Mouse (Mus musculus): ENCODE measurements at regions not wholly inside any gene's neighbourhood (a gene's known extent, or its start where the extent isn't known, plus 50 kb on each side); places are given as distances from the start of the nearest gene placed in this dataset.

DNA sequence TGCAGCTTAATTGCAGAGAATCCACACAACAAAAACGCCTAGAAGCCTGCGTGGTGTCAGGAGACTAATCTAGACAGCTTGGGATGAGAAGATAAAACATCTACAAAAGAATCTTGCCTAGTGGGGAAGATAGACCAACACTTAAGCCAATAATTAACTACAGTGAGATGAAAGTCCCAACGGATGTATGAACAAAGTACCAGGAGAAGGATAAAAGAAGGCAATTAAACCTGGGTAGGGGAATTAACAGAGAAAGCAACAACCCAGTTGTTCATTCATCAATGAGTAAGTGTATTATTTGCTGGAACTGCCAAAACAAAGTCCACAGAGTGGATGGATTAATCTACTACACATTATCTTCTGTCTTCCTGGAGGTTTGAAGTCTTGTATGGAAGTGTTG lies 99.8 kb downstream of the Olfm4 start:
- no peak for DNase-seq

DNA sequence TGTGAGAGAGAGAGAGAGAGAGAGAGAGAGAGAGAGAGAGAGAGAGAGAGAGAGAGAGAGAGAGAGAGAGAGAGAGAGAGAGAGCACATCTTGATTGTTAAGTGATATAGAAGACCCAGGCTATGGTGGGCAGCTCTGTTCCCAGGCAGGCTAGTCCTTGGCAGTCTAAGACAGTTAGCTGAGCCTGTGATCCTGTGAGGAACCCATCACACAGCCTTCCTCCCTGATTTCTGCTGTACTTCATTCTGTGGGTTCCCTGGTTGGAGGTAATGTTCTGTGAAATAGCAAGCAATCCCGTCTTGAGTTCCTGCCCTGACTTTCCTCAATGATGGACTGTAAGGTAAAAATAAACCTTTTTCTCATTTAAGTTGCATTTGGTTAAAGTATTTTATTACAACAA lies 113.4 kb downstream of the Olfm4 start:
- DNase-seq, result no peak

DNA sequence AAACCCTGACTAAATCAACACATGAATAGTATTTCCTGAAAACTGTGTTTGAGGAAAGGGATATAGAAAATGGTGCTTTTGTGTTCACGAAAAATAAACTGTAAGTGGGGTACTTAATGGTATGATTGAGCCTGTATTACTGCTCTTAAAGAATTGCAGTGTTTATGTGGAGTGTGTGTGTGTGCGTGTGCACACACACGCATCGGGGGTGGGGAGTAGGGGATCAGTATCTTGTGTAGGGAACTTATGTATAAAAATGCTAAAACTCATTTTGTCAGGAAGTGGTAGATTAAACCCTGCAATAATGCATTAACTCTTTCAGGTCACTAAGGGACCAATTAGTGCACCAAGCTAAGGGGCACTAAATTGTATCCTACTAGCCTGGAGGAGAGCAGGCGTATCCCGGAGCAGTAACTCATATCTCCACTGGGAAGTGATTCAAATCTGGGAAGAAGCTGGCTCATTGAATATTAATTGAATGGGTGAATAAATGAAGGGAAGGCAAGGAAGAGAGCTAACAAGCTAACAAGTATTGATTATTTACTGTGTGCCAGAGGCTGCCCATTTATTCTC lies 129.3 kb downstream of the Olfm4 start:
- no peak for DNase-seq

DNA sequence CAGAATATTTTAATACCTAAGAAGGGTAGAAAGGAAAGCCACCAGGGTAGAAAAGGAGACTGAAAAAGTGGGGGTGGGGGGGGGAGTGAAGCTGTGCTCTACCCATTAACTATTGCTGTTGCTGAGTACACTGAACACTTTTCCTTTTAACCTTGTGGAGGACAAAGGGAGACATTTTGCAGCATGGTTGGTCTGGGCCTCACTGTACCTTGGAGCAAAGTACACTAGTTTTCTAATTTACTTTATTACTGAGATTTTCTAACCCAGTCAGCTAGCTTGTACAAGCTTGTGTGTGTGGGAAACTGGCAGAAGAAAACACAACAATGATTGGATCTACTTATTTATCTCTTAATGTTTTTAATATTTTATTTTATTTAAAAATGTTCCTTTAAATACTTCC lies 130.4 kb downstream of the Olfm4 start:
- no peak for DNase-seq

DNA sequence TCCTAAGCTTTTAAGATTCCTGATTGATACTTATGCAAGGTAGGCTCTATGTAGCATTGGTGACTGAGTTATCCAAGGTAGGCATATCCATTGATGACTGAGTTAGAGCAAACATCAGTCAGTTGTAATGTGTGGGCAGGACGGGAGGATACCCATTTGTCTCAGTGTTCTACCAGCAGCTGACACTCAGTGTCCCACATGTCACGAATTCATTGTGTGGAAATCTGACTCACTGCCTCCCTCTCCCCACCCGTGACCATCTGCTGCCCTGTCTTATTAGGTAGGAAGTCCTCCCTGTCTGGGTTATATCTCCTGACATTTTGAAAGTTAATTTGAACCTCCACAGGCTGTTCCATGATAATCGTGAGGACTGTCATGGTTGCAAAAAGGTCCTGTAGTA lies 141.3 kb downstream of the Olfm4 start:
- no peak for DNase-seq

DNA sequence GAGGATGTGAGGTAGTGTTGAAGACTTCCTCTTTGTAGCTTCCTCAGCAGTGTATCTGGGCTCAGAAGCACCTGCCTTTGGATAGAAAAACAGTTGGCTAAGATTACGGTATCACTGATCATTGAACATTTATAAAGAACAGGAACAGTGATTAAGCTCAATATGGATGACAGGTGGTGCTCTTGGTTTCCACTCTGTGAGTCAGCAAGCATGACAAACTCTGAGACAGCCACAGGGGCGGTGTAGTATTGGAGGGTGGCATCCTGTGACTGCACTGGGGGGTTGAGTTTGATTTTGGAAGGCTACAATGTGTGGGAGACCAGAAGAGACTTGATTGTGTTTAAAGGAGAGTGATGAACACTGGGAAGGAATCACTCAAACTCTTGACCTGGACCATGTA lies 144.3 kb downstream of the Olfm4 start:
- DNase-seq, result no peak

DNA sequence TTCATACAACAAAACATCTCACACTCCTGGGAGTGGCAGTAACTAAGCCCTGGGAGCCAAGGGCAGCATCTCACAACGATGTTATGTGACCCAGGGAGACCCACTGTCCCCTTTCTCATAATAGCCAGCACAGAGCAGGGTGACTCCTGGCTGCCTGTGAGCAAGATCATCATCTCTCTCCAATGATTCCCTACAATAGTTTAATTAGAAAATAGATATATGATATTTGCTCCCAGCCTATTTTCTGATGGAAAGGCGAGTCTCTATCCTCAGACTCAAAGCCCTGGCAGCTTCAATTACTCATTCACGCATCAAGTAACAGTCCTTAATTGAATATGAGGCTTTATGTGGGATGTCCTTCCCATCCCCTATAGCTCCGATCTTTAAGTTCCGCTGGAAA lies 153.7 kb downstream of the Olfm4 start:
- no peak for DNase-seq

DNA sequence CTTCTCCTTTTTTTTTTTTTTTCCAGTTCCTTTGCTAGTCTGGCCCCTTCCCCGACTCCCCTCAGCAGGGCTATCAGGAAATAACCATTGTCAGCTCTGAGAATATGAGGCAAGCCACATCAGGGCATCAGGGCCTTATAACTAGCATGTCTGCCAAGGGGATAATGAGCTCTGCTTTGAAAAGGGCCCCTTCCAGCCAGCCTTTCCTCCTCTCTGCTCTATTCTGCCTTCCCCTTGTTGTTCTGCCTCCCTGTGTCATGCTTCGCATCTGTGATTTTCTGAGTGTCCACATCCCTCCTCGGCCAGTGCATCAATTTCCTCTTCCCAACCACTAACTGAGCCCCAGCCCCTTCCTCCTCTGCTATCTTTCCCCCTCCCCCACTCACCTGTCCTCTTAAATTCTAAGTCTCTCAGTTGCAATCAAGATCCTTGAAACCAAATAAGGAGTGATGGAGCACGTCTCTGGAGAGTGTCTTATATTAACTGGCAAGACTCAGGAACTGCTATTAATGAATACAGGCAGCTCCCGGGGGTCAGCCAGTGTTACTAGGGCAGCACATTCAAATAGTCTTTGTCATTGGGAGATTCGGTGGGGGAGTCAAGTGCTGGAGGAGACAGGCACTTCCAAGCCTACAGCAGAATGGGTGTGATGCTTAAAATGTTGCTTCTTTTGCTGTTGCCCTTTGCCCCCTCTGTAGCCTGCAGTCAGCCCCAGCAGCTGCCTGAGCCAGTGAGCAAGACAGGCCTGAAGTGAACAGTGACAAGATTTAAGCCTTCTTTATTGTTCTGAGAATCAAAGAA lies 155.3 kb downstream of the Olfm4 start:
- no peak for DNase-seq

DNA sequence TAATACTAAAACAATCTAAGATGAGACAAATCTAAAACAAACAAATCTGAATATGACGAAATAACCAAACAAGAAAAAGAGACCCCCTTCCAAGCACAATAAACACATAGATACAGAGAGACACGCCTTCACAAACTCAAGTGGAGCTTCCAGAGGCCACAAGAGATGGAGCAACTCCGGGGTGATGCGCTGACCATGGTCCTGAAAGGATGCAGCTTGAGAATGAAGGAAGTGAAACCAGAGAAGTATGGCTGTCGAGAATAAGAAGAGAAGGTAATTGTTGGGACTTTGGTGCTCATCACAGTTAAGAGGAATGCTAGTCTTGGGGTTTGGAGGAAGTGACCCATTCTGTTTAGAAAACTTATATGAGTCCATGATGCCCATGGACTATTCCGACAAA lies 173.1 kb downstream of the Olfm4 start:
- DNase-seq, result peak; percentile 2

DNA sequence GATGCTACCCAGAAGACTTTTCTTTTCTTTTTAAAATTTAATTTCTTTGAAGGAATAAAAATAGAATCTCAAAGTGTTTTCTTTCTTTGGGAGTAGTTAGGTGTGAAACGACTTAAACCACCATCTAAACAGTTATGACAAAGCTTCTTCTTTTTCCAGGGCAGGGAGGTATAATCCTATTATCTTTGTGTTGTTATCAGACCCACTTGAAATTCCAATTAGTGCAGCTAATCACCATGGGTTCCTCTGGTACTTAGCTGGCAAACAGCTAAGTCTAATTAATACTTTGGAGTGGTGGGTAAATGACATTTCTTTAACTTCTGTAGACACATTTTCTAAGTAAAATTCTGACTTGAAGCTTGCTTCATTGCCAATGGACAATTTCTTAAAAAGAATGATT lies 185.3 kb downstream of the Olfm4 start:
- DNase-seq, result no peak

DNA sequence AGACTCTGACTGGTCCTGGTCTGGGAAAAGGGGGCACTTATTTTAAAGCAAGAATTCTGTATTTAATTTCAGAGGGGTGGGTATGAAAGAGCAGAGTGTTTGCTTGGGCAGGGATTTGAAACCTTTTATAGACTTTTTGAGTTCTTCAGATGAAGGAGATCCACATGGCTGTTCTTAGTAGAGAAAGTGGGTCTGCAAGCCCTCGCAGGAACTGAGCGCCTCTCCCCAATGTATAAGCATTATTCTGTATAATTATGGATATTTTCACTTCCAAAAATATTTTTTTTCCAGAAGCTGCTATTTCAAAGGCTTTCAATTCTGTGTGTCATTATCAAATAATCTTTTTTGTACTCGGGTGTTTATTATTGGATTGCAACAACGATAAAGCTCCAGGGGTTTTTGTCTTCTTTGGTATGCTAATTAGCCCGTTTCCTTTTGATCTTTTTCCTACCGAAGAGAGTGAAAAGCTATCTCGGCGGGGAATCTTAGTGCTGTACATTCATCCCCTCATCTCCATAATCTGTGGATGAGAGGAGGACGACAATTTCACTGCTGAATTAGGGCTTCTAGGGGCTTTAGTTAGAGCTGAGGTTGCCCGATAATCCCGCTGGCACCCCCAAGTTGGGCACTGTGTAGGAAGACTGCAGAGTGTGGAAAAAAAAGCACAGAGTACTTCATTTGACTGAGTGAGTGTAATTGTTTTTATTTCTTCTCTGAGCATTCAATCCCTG lies 186.7 kb downstream of the Olfm4 start:
- no peak for DNase-seq

DNA sequence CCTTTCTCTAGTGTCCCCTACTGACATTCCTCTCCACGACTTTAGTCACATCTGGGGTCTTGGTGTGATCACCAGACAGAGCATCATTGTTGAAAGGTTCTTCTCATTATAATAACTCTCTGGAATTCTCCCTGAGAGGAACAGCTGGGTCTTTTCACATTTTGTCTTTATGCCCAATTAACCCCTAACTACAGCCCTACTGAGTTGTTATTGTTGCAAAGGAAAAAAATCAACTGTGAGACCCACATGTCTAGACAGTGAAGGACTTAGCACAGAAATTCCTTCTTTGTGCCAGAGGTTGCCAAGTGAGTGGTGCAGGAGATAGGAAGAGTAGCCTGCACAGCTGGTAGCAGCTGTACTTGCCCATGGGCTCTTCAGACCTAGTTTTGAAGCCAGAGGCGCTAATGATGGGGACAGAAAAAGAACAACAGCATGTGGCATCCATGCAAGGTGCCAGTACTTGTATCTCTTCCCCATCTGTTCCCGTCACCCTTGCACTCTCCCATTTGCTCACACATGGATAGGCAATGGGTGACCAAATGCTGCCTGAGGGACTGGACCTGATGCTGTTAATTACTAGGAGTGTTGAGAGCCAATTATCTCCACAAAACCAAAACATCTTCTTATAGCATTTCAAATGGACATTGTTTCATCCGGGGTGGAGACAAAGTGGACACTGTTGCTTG lies 189.1 kb downstream of the Olfm4 start:
- no peak for DNase-seq

DNA sequence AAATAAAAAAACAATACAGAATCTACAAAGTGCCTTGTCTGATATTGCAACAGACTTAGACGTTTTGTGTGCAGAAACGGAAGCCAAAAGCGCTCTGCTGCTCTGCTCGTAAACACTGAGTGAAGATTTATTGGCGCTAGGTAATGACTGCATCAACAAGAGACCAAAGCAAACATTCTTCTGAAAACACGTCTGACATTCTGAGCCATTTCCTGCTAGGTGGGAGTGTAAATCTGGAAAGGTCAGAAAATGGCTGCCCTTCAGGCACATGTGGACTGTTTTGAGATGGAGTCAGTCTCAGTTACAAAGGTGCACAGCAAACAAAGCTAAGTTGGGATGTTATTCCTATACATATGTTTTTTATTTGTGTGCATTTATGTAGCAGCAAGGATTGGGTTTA lies 192.6 kb downstream of the Olfm4 start:
- no peak for DNase-seq

DNA sequence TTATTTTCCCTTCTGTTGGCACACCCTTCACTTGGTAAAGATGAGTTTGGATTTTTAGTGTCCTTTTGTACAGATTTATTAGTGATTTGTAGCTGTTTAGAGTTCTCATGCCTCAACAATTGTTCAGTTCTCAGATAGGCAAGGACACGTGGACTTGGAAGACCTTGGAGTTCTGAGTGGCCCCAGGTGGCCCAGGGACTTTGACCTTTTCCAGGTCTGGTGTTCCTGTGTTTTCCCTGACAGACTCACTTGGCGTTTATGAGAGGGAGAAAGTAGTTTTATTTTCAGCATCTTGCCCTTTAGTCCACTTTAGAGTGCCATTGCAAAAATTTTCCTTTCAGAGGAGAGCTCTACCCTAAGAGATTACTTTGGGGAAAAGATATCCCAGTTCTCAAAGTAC lies 211.2 kb downstream of the Olfm4 start:
- DNase-seq, result no peak

DNA sequence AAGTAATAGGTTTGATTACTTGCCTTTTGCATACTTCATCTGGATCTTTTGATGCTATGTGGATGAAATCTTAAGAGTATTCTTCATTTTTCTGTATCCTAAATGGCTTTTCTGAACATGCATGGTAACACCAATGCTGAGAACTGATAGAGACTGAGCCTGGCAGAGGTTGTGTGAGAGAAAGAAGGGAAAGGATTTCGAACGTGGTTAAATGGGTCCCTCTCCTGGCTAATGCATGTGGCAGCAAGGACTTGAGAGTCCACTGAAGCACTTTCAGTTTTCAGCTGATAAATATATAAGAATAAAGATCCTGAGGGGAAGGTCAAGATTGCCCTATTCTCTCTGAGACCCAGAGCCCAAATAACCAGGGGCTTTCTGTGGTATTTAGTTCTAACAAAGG lies 229.0 kb downstream of the Olfm4 start:
- no peak for DNase-seq

DNA sequence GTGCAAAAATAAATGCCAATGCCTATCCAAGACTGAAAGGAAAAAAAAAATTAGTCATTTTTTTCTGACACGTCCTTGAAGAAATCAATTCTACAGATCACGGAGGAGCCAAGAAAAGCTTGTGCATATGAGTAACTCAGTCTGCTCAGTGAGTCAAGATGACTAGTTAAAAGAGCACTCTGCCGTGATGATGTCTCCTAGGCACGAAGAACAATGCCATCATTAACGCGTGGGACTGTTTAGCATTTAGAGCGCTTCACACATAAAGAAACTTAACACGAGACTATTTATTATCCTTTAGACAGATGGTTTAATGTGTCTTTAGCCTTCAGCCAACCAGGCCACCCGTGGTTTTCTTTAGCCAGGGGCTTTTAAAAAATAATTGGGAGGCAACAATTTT lies 229.8 kb downstream of the Olfm4 start:
- DNase-seq, result no peak

DNA sequence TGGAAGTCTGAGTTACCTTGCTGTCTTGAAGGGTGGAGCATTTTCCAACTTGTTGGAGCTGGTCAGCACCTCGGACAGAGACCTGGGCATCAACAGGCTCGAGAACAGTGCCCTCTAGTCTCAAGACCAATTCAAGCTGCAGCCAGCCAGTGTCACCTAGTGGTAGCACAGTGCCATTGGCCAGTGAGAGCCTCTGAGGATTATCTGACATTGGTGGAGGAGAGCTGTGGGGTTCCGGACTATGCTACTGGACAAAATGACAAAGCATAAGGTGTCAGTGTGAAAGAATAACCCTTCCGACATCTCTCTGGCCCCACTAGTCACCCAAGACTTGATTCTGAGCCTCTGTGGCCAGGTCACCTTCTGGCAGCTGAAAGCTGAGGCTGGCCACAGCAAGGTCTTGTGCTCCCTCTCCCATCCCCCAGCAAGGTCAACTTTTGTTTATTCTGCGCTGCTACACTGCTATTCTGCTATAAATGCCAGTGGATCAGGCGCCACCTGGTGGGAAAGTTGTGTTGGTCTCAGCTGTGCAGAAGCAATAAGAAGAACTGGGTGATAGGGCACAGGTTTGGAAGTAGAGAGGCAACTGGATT lies 232.2 kb downstream of the Olfm4 start:
- peak; percentile 44 for DNase-seq

DNA sequence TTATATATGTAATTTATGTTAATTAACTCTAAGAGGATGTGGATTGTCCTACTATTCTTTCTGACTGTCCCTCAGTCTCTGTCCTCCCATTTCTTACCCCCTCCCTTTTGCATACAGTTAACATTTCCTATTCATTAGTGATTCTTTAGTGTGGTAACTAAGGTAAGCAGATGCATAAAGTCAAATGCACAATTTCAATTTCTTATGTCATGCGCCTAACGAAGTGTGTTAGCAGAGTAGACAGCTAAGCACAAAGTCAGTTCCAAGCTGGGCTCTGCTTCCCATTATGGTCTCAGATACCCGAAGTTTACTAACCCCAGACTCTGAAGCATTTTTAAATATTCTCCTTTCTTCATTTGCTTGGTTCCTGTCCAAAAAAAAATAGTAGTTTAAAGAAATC lies 248.2 kb downstream of the Olfm4 start:
- no peak for DNase-seq

DNA sequence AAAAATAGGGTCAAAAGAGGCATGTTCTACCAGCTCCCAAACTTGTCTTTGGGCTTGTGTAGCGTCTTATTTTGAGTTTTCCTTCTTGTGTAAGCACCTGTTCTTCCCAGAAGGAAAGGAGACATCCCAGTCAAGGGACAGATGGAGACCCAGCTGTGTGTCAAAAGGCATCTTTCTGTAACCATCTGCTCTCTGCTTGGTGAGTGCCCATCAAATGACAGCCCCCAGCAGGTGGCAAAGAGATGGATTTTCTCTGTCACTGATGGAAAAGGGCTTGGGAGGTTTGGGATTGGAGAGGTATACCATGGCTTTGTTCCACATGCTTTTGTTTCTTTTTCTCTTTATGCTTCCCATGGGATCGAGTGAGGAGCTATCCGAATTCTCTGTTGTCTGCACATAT lies 249.1 kb downstream of the Olfm4 start:
- DNase-seq, result no peak

DNA sequence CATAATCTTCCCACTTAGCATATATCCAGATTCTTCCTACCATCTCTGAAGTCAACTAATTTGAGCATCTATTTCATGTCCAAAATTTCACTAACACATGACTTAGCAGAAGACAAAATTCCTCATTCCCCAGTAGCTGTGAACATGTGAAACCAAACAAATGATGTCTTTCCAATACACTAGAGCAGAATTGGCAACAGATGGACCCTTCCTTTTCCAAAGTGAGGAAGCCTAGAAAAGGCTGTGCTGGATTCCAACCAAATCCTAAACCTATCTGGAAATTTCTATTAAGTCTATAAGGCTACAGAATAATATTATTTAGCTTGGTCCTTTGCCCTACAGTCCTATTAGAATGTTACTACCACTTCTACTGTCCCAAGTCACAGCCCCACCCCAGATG lies 253.3 kb downstream of the Olfm4 start:
- no peak for DNase-seq

DNA sequence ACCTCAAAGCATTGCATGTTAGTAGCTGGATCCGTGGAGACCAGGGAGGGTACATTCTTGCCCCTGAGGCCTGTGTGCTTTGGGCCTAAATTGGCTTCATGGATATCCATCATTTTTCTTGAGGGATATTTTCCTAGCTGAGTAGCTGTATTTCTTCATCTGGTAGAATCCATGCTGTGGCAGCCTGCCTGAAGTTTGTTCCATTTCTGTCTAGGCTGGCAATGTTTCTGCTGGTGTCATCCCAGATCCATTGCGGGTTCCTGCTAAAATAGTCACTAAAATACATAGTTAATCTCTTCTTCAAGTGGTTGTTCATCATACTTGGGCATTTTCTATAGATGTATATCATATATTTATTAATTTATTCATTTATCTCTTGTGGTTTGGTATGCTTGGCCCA lies 253.7 kb downstream of the Olfm4 start:
- DNase-seq, result no peak

DNA sequence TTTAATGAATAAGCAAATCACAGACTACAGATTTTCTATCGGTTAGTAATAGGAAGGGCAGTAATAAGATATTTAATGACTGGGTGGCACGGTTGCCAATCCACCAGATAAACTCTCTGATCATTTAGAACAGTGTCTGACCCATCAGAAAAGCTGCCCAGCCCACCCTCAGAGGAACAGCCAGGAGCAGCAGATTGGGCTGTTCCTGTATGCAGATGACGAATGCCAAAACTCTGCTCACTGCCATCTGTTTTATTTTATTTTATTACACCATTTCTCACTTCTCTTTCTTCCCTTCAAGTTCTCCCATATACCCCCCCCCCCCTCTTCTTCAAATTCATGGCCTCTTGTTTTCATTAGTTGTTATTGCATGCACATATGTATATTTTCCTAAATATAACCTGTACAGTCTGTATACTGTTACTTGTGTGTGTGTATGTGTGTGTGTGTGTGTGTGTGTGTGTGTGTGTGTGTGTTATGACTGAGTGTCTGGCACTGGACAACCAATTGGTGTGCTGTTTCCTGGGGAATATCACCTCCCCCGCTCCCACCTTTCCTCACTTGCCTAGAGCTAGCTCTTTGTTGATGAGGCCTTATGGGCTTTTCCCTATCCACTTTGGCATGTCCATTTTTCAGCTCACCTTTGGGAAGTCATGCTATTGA lies 260.9 kb downstream of the Olfm4 start:
- no peak for DNase-seq

DNA sequence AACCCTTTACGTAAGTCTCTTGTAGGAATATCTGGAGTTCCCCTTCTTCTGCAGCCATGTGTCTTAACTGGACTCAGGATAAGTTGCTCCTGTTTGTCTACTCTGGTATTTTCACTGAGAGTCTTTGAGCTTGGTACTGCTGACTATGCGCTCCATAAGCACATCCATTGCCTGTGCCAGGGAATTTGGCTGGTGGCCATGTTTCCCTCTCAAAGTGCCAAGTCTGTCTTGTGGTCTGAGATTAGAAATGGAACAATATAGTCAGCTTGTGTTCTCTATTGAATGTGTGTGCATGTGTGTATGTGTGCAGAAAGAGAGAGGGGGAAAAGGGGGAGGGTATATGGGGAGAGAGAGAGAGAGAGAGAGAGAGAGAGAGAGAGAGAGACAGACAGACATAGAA lies 263.7 kb downstream of the Olfm4 start:
- DNase-seq, result no peak
